Mouse (Mus musculus) olfactory bulb, adult 2 months (tissue): ENCODE results near the gene Orc6. TPM values are rescaled to one million over a fixed set of nuclear protein-coding genes. Genes with fewer than 3 reads are reported as not detected.

ENCODE experiments used
- H3K27ac ChIP-seq: fragments of 200-500 bp; 2 replicates; pipeline ENCODE4 v1.5.1; 2012; ENCODE audit warnings: low read depth, low read length; ENCODE audit not compliant: insufficient read depth
- H3K4me1 ChIP-seq: fragments of 200-500 bp; 2 replicates; pipeline ENCODE4 v1.6.1; 2012; ENCODE audit warnings: low read length; ENCODE audit not compliant: control insufficient read depth, insufficient read depth
- H3K4me3 ChIP-seq: fragments of 200-500 bp; 2 replicates; pipeline ENCODE4 v1.5.1; 2012; ENCODE audit warnings: mild to moderate bottlenecking, low read depth, low read length, moderate library complexity; ENCODE audit not compliant: insufficient read depth
- CTCF ChIP-seq: fragments of 200-500 bp; IDR thresholded peaks from 2 replicates; pipeline ENCODE4 v1.5.1; 2012; ENCODE audit warnings: low read depth, mild to moderate bottlenecking, low read length, moderate library complexity; ENCODE audit not compliant: insufficient read depth
- POLR2A ChIP-seq: fragments of 200-500 bp; IDR thresholded peaks from 2 replicates; pipeline ENCODE4 v1.6.1; 2012; ENCODE audit warnings: mild to moderate bottlenecking, low read depth, low read length, moderate library complexity; ENCODE audit not compliant: insufficient read depth
- WGBS: fragments of 180-500 bp; shearing (Covaris S2); methylation state at CpG from one replicate; pipeline ENCODE4 v1.1.7; 2018; 5-methylcytosine and 5-hydroxymethylcytosine counted together
- polyA plus RNA-seq: library from polyadenylated mRNA; stranded (reverse); fragments of >200 nt; gene quantifications from 2 replicates; pipeline ENCODE4 v1.2.4, GENCODE M21; 2012; ENCODE audit warnings: low replicate concordance; ENCODE audit not compliant: missing spikeins, insufficient read depth, insufficient read length

The Orc6 gene
- polyA plus RNA-seq, 1 experiment, result not detected

- no peak overlapping the region for H3K27ac ChIP-seq
- 79% methylated on average over 4 of the region's 4 CpGs for whole genome bisulfite sequencing
- no peak for TF ChIP-seq CTCF
- TF ChIP-seq POLR2A, result no peak
- H3K4me1 ChIP-seq, result no peaks in the 10 kb centered on the region
- no peak overlapping the region for H3K4me3 ChIP-seq
These were observed 53.9 kb downstream of the Orc6 start for GRCm38 (mm10) chr8:85353287-85353686.

Other genes starting within 250 kb of the Orc6 start
- not detected in 2 replicates for gene Fbxw9, start 239.6 kb upstream of the Orc6 start, polyA plus RNA-seq
- gene Gm5741, start 231.7 kb upstream of the Orc6 start, polyA plus RNA-seq, result not detected in 2 replicates
- not detected in 2 replicates for gene Dhps, start 227.9 kb upstream of the Orc6 start, polyA plus RNA-seq
- not detected in 2 replicates for gene Wdr83os, start 218.9 kb upstream of the Orc6 start, polyA plus RNA-seq
- gene Wdr83, start 218.3 kb upstream of the Orc6 start, polyA plus RNA-seq, result not detected in 2 replicates
- gene Man2b1, start 216.4 kb upstream of the Orc6 start, polyA plus RNA-seq, result 98.2 TPM in 1 of 2 replicates, not detected in the other
- gene Zfp791, start 176.5 kb upstream of the Orc6 start, polyA plus RNA-seq, result not detected in 2 replicates
- gene Cks1brt, start 147.7 kb upstream of the Orc6 start, polyA plus RNA-seq, result not detected in 2 replicates
- gene Olfr371, start 73.6 kb upstream of the Orc6 start, polyA plus RNA-seq, result not detected in 2 replicates
- gene Vps35, start 170 bp downstream of the Orc6 start, polyA plus RNA-seq, result not detected in 2 replicates
- gene Mylk3, start 86.7 kb downstream of the Orc6 start, polyA plus RNA-seq, result not detected in 2 replicates
- gene 4921524J17Rik, start 133.2 kb downstream of the Orc6 start, polyA plus RNA-seq, result not detected in 2 replicates
- gene Gpt2, start 192.9 kb downstream of the Orc6 start, polyA plus RNA-seq, result not detected in 2 replicates